Mouse (Mus musculus) heart, adult 9 months (tissue): ENCODE measurements around the gene Olfr639.
"Not testable (repeated sequence)": the region's sequence is repeated elsewhere in the genome, so short reads cannot be mapped to it uniquely, and the experiment has no call there.

Source experiments
- DNase-seq, 2 experiments: peaks; one replicate each; pipeline ENCODE4 v3.0.0; 2022; ENCODE audit warnings: low spot score in 2 of 2

Olfr639 gene

DNA sequence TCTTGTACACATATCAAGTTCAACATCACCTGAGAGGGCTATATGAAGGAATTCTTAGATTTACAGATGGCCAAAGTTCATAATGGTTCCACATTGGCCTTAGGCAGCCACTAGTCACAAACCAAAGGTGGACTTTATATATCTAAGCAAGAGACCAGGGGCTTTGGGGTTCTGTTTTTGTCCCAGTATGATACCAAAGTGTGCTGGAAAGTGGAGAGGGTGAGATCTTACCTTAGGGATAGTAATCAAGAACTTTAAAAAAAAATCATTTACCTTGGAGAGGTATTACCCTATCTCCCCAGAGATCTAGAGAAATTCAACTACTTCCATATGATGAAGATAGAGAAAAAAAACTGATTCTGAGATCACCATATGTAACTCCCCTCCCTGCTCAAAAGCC, at the start of gene Olfr639:
TSS of gene Olfr639 (minus strand) at position 101 of the 400 bp plus-strand sequence.
- no peak for DNase-seq

DNA sequence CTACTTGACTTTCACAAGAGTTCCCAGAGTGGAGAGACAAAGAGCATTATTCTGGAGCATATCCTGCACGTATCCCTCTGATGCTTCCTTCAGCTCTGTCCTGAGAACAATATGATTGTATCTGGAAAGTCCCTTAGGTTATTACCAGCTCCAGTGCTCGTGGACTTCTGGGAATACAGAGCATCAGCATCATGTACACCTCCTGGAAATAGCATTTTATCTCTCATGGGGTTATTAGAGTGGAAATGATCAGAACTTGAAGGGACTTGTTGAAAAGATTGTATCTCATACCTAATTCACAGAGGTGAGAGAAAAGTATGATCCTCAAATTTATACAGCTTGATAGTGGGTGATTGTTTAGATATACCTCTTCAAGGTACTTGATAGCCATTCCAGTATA, 44.2 kb upstream of the Olfr639 start, which contains the start of gene 4930516K23Rik:
TSS of gene 4930516K23Rik (minus strand) at position 101 of the 400 bp plus-strand sequence.
- no peak for DNase-seq

DNA sequence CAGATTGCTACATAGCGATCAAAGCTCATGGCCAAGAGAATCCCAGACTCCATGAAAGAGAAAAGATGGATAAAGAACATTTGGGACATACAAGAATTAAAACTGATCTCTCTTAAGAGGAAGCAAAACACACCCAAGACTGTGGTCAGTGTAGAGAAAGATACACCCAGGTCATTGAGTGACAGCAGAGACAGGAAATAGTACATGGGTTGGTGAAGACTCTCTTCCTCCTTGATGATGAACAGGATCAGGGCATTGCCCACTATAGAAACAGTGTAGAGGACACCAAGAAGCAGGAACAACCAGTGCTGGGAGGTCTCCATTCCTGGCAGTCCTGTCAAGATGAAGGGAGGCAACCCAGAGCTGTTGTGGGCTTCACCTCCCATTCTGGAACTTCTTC, 42.1 kb upstream of the Olfr639 start:
- no peak for DNase-seq

DNA sequence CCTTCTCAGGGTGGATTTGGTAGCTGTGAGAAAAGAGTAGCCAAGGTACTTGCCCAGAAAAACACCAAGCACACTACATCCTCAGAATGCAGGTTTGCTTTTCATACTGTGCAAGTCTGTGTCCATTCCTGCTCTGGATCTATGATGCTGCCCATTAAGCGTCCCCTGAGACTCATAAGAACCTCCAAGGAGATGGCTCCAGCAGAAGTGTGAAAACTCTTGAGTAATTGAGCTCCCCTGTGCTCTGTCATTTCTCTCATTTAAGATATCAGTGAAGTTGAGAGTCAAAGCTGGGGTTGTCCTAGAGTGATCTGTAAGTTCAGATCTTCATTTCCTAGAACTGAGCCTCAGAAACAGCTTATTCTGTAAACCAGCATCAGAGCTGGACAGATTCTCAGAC, 35.5 kb upstream of the Olfr639 start, which contains the start of gene Olfr642:
TSS of gene Olfr642 (minus strand) at position 101 of the 400 bp plus-strand sequence.
- no peak for DNase-seq

DNA sequence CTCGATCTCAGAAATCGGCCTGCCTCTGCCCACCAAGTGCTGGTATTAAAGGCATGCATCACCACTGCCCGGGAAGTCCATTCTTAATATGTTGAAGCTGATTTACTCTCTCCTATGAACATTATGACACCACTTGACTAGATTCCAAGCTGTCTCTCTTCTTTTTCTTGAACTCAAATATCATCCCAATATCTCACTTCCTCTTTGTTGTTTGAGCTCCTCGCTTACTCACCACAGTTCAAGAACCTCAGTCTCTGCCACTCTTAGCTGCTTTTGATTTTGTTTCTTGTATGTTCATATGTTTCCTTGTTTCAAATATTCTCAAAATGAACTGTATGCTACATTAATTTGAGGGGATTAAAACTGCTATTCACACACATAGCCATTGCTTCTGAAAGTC, 33.6 kb upstream of the Olfr639 start:
- DNase-seq, result no peak

DNA sequence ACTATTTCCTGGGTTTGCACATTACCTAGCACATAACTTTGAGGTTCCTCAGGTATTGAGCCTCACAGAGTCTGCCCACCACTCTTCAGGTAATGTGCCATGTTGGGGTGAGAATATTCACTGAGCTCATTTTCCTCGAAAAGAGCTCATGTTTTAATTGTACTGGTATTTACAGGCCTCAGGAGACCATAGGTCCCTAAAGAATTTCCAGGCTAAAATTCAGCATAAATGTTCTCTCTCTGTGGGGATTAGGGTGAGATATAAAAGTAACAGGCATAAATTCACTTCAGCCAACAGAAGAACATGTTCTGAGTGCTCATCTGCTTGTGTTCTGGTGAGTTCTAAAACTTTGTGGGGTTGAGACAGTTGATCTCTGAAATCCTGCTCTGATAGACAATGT, 18.0 kb upstream of the Olfr639 start, which contains the start of gene Olfr641:
TSS of gene Olfr641 (plus strand) at position 301 of the 400 bp plus-strand sequence.
- no peak for DNase-seq

DNA sequence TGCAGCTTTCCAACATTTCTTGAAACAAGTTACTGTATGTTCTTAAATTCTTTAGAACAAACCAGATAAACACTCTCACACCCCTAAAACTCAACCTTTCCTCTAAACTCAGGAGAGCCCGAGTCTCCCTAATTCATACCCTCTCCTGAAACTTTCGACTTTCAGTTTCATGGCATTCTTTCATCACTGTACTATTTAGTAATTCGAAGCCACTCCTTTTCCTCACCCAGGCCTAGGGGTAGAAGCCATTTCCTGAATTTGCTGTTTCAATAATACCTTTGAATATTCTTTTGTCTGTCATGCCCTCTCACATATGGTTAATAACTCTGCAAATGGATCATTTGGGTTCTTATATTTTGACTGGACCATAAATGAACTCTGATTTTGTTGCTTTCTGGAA, 9.9 kb upstream of the Olfr639 start:
- DNase-seq, result no peak

DNA sequence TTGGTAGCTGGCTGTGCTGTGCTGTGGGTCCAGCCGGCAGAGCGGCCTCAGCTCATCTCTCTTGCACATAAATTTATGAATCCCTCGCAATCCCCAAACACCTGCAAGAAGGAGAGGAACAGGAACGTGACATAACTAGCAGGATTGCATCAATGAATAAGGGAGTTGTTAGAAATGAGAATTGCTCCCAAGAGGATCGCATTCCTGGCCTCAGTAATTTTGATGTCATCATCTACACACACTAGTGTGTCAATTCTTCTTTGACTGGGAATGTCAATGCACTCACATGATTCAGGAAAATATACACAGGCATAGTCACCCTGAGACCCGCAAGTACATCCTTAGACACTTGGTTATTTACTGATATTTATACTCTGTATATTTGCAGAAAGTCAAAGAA, 8.4 kb upstream of the Olfr639 start, which contains the start of gene Olfr640:
TSS of gene Olfr640 (minus strand) at position 101 of the 400 bp plus-strand sequence.
- DNase-seq, result no peak

DNA sequence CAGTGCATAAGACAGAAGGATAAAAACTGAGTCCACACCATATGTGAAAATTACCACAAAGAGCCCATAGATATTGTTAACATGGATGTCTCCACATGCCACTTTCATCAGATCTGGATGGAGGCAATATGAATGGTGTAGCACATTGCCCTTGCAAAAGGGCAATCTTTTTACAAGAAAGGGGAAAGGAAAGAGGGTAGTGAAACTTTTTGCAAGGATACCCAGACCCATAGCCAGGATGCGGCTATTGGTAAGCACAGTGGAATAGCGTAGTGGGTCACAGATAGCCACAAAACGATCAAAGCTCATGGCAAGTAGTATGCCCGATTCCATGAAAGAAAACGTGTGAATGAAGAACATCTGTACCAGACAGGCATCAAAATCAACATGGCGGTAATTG, 4.5 kb upstream of the Olfr639 start:
- no peak for DNase-seq

DNA sequence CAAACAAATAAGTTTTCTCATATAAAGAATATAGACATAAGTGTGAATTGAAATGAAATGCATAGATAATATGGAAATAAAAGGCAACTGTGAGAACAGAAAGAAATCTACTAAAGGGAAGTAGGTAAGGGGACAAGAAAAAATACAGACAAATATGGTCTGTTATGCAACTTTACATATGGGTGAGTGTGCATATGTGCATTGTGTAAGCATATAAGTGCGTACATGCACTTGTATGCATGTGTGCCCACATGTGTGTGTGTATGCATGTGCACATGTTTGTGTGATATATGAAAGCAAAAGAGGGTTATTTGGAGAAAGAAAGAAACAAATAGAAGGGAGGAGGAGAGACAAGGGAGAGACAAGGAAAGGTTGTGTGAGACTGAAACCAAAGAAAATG, 1.9 kb upstream of the Olfr639 start:
- no peak for DNase-seq

DNA sequence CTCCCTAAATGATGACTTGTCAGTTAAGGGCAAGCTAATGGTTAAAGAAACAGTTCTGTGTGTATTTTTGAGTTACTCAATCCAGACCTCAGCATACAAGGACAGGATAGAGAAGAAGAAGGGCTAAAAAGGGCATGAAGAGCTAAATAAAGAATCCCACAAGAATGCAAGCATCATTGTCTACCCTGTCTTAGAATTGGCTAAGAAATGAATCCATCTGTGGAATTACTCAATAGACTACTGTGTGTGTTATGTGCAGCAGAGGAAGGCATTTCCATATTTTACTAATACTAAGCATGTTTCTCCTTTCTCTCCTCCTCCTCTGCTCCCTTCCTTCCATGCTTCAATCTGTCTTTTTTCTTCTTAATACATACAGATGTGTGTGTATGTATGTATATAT, 18.0 kb downstream of the Olfr639 start:
- DNase-seq, result no peak

DNA sequence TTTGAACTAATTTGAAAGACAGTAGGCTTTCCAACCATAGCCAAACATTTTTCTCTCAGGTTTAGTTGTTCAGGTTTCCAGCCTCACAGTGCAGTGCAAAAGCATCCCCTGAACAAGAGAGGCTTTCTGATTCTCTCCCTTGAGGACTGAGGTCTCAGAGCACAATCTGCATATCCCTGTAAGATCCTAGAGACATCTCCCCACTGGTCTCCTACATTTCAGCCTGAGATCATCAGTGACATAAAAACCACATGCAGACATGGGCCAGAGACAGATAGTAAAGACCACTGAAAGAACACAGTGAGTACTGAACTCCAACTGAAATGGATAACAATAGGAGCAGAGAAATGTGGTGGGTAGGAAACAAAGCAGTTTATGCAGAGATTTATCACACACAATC, 18.7 kb downstream of the Olfr639 start, which contains the start of gene Olfr638:
TSS of gene Olfr638 (plus strand) at position 301 of the 400 bp plus-strand sequence.
- no peak for DNase-seq

DNA sequence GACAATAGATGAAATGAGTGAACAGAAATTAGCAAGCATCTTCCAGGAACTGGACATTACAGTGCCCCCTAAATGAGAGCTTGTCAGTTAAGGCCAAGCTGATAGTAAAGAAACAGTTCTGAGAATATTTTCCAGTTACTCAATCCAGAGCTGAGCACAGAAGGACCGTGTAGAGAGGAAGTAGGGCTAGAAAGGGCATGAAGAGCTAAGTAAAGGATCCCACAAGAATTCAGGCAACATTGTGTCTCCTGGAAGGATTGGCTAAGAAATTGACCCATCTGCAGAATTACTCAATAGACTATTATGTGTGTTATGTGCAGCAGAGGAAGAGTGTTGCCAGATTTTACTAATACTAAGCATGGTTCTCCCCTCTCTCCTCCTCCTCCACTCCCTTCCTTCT, 45.3 kb downstream of the Olfr639 start:
- no peak for DNase-seq

DNA sequence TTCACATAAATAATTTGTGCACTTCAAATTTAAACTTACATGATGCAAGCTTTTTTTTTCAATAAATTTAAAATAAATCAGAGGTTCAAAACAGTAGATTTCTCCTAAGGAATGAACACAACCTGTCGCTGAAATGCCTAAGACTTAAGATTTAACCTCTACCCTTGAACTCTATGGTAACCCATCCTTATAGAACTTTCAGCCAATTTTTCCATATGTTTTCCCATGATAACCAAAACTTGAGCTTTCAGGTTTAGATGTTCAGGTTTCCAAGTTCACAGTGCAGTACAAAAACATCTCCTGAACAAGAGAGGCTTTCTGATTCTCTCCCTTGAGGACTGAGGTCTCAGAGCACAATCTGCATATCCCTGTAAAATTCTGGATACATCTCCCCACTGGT, 46.3 kb downstream of the Olfr639 start, which contains the start of gene Olfr635:
TSS of gene Olfr635 (plus strand) at position 301 of the 400 bp plus-strand sequence.
- no peak for DNase-seq

DNA sequence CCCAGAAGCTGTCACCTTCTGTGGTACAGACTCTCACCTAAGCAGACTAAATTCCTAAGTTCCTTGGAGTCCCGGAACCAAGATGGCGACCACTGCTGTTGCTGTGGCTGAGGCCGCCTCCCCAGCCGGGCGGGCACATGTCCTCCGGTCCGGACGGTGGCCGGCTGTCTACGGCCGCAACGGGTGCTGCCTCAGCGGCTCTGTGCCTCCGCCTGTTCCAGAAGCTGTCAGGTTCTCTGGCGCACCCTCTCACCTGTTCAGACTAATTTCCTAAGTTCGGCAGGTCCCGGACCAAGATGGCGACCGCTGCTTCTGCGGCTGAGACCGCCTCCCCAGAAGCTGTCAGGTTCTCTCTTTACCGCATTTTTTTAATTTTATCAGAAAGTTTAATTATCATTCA, 50.2 kb downstream of the Olfr639 start:
- DNase-seq, result not testable (repeated sequence)
